Mouse (Mus musculus): ENCODE results near the gene Ak9.

DNA sequence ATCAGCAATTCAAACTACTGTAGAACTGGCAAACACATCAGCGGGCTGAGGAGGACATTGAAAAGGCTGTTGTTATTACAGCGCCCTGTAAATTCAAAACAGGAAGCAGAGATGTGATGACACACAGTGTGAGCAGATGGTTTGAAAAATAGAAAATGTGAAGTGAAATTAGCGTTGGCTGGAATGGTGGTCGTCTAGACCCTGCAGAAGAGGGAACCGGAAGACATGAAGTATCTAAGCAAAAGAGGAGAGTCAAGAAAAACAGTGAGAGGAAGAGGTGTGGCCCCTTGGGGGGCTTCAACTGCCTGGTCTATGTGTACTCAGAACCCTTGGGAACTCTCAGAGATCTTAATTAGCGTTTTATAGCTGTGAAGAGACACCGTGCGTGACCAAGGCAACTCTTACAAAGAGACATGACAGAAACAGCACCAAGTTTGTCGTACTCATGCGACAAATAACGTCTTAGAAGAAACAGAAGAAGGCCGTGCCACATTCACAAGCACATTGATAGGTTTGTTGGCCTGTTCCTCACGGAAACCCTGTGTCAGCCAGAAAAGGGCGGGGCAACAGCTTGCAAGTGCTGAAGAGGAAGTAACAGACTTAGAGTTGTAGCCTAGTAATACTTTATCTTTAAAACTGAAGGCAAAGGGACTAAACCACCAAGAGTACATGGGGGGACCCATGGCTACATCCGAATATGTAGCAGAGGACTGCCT is 81.9 kb downstream of the Ak9 start:
- no peak for TF ChIP-seq CTCF (IDR thresholded peaks at IDR 0.05; ENCODE audit: control insufficient read depth, insufficient read depth, insufficient replicate concordance, low read depth, low read length)
- TF ChIP-seq POLR2A (IDR thresholded peaks at IDR 0.05; ENCODE audit: control insufficient read depth, low read depth, low read length): no peak
